Mouse (Mus musculus) forebrain, embryonic 11.5 days (tissue): Measurements from ENCODE around the gene Kit. TPM values are rescaled to one million over a fixed set of nuclear protein-coding genes. Genes with fewer than 3 reads are reported as not detected.

ENCODE experiments used
- ATAC-seq: fragments of 200-750 bp; cut with Nextera tagmentation; replicated peaks from 2 replicates; pipeline ENCODE4 v1.8.0; 2017; ENCODE audit warnings: moderate TSS enrichment; ENCODE audit not compliant: low FRiP score
- DNase-seq: peaks from one replicate; pipeline ENCODE4 v3.0.0-alpha.2; 2017; ENCODE audit warnings: low spot score
- H3K27ac ChIP-seq: fragments of 300-500 bp; sonication (generic); 2 replicates; pipeline ENCODE4 v1.5.1; 2014; ENCODE audit warnings: low read depth, low read length
- H3K27me3 ChIP-seq: fragments of 300-500 bp; sonication (generic); 2 replicates; pipeline ENCODE4 v1.6.1; 2014; ENCODE audit warnings: mild to moderate bottlenecking, low read length, mixed read lengths; ENCODE audit not compliant: control insufficient read depth, insufficient read depth
- H3K36me3 ChIP-seq: fragments of 300-500 bp; sonication (generic); 2 replicates; pipeline ENCODE4 v1.6.1; 2014; ENCODE audit warnings: mild to moderate bottlenecking, low read length, moderate library complexity, mixed read lengths; ENCODE audit not compliant: control insufficient read depth, insufficient read depth
- H3K4me1 ChIP-seq: fragments of 300-500 bp; sonication (generic); replicated peaks from 2 replicates; pipeline ENCODE4 v1.6.1; 2014; ENCODE audit warnings: low read length, mixed read lengths; ENCODE audit not compliant: control insufficient read depth, insufficient read depth
- H3K4me2 ChIP-seq: fragments of 300-500 bp; sonication (generic); 2 replicates; pipeline ENCODE4 v1.6.1; 2014; ENCODE audit warnings: low read depth, mild to moderate bottlenecking, low read length, moderate library complexity, mixed read lengths; ENCODE audit not compliant: severe bottlenecking
- H3K4me3 ChIP-seq: fragments of 300-500 bp; sonication (generic); 2 replicates; pipeline ENCODE4 v1.5.1; 2014; ENCODE audit warnings: low read depth, low read length
- H3K9ac ChIP-seq: fragments of 300-500 bp; sonication (generic); 2 replicates; pipeline ENCODE4 v1.6.1; 2014; ENCODE audit warnings: low read length
- H3K9me3 ChIP-seq: fragments of 300-500 bp; sonication (generic); 2 replicates; pipeline ENCODE4 v1.6.1; 2016; ENCODE audit warnings: low read length, mixed read lengths; ENCODE audit not compliant: control insufficient read depth
- WGBS: fragments of 180-500 bp; shearing (Covaris S2); extraction: QIAGEN DNeasy Blood & Tissue Kit; methylation state at CpG from one replicate; pipeline ENCODE4 v1.1.7; 2014; 5-methylcytosine and 5-hydroxymethylcytosine counted together
- polyA plus RNA-seq: library from polyadenylated mRNA; unstranded; fragments of >200 nt; fragmentation: Nextera tagmentation; extraction: Ambion mirVana; gene quantifications from 2 replicates; pipeline ENCODE4 v1.2.1, GENCODE M21; 2014

The Kit gene
- polyA plus RNA-seq, 1 experiment from 2014 or later = 22.9 TPM

DNA sequence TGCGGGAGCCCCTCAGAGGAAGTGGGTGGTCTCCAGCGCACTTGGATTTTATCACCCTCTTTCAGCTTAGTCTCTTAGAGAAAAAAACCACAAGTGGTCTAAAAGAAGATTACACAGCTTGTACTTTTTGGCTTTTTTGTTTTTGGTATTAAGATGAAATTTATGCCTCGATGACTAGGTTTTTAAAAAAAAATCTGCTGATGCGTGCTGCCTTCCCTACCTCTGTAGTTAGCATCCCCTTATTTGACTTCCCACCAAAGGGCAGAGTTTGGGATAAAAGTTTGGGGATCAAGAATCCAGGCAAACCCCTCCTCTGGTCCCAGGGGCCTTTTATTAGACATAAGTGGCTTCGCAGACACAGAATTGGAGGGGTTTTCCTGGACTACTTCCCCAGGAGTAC lies 4.5 kb downstream of the Kit start:
- Histone ChIP-seq H3K4me1 (peaks cover 8% of the 10 kb centered on the region), H3K36me3 (no peaks in the 10 kb centered on the region), H3K27me3 (peaks cover 11% of the 10 kb centered on the region; the same call in 1 of the 2 replicates), H3K9me3 (no peaks in the 10 kb centered on the region), H3K27ac (no peak overlapping the region), H3K9ac (no peak overlapping the region), H3K4me2 (no peak overlapping the region), H3K4me3 (no peak overlapping the region)
- DNase-seq = no peak
- no peak for ATAC-seq
- WGBS = 86% methylated on average over 5 of the region's 5 CpGs

DNA sequence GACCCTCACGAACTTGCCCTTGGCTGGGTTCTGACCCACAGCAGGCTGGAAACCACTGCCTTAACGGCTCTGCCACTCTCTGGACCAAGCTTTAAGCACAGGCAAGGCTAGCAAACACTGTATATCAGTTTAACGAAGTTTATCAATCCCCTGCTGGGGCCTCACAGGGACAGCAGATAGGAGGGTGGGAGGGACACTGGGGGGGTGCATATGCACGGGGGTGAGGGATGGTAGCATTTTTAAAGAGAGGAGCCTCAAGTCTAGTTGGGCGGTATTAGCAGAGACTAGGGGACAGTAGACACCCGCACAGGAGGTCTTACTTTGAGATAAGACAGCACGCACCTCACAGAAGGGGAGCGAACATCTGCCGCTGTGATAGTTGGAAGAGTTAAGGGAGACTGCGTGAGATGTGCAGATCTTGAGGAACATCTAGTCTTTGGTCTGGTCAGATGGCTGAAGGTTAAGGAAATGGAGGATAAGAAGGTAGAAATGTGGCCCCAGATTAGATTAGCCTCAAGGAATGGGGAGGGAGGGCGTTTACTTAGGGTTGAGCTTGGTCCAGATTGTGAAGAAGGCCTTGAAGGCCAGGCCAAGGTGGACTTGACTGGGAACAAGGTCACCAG lies 5.0 kb downstream of the Kit start:
- no peak overlapping the region for H3K27ac ChIP-seq
- no peaks in the 10 kb centered on the region for H3K9me3 ChIP-seq
- H3K4me2 ChIP-seq = no peak overlapping the region
- no peak overlapping the region for H3K9ac ChIP-seq
- WGBS = 80% methylated on average over 11 of the region's 11 CpGs
- peaks cover 8% of the 10 kb centered on the region for H3K4me1 ChIP-seq
- peaks cover 9% of the 10 kb centered on the region; the same call in 1 of the 2 replicates for H3K27me3 ChIP-seq
- H3K36me3 ChIP-seq = no peaks in the 10 kb centered on the region
- no peak for ATAC-seq
- no peak overlapping the region for H3K4me3 ChIP-seq
- no peak for DNase-seq

GRCm38 (mm10) chr5:75581926-75582325 lies 7.2 kb downstream of the Kit start:
- no peaks in the 10 kb centered on the region for H3K36me3 ChIP-seq
- no peak overlapping the region for H3K9ac ChIP-seq
- H3K27ac ChIP-seq = no peak overlapping the region
- no peak overlapping the region for H3K4me2 ChIP-seq
- H3K27me3 ChIP-seq = peaks cover 4% of the 10 kb centered on the region; the same call in 1 of the 2 replicates
- no peak for ATAC-seq
- no peaks in the 10 kb centered on the region for H3K9me3 ChIP-seq
- WGBS = 91% methylated on average over 7 of the region's 7 CpGs
- no peak for DNase-seq
- H3K4me1 ChIP-seq = no peaks in the 10 kb centered on the region
- no peak overlapping the region for H3K4me3 ChIP-seq

DNA sequence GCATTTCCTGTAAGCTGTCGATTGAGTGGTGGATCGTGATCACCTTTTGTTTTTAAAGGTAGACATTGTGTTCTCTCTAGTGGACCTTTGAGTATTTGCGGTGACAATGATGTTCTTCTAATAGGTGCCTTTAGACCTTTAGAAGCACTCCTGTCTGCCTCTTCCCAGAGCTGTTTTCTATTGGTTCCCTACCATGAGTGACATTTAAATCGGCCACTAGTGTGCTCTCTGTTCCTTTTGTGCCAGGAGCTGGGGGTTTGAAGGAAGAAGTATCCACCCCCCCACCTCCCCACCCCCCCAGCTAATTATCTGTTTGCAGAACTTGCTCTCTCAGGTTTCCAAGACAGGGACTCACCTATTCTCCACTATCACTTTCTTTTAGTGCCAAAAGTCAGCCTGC lies 13.1 kb downstream of the Kit start:
- Histone ChIP-seq H3K4me3 (no peak overlapping the region), H3K9me3 (no peaks in the 10 kb centered on the region), H3K27me3 (no peaks in the 10 kb centered on the region), H3K4me2 (no peak overlapping the region), H3K9ac (no peak overlapping the region), H3K36me3 (no peaks in the 10 kb centered on the region), H3K27ac (no peak overlapping the region), H3K4me1 (no peaks in the 10 kb centered on the region; the same call in 1 of the 2 replicates)
- DNase-seq = no peak
- ATAC-seq = no peak
- 95% methylated on average over 4 of the region's 4 CpGs for WGBS

DNA sequence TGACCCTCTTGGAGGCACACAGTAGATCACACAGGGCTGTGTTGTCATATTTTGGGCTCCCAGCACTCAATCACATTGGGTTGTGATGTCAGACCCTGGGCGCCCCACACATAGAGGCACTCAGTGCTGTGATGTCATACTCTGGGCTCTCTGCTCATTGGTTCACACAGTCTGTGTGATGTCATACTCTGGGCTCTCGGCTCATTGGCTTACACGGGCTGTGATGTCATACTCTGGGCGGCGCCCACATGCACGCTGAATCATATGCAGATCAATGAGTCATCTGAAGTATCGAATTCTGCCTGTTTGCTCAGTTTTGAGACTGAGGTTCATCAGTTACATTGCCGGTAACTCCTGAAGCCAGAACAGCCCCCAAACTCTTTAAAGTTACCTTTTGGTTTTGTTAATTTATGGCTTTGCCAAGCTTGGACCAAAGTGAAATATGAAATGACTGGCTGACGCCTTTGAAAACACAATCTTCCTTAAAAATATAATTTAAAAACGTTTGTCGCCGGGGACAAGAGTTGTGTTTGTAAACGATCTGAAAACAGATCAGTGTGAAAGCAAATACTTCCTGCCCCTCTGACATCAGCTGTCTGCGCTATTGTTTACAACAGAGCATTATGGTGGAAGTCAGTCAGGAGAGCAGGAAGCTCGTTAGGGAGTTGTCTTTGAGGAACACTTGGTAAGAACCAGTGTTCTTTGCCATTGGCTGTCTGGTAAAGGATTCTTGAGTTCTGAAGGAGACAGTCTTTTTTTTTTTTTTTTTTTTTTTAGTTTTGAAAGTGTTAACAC lies 15.0 kb downstream of the Kit start:
- Histone ChIP-seq H3K4me1 (no peaks in the 10 kb centered on the region; the same call in 1 of the 2 replicates), H3K9ac (no peak overlapping the region), H3K27me3 (no peaks in the 10 kb centered on the region; the same call in 1 of the 2 replicates), H3K4me3 (no peak overlapping the region), H3K4me2 (no peak overlapping the region), H3K36me3 (no peaks in the 10 kb centered on the region), H3K9me3 (no peaks in the 10 kb centered on the region), H3K27ac (no peak overlapping the region)
- 83% methylated on average over 15 of the region's 15 CpGs for WGBS
- DNase-seq (no peak), ATAC-seq (no peak)

GRCm38 (mm10) chr5:75590961-75591360 lies 16.2 kb downstream of the Kit start:
- H3K27ac ChIP-seq = no peak overlapping the region
- H3K9ac ChIP-seq = no peak overlapping the region
- WGBS = 26% methylated on average over 6 of the region's 6 CpGs
- H3K4me3 ChIP-seq = no peak overlapping the region
- no peak overlapping the region for H3K4me2 ChIP-seq
- no peaks in the 10 kb centered on the region for H3K36me3 ChIP-seq
- no peaks in the 10 kb centered on the region; the same call in 1 of the 2 replicates for H3K4me1 ChIP-seq
- ATAC-seq (no peak), DNase-seq (no peak)
- no peaks in the 10 kb centered on the region for H3K9me3 ChIP-seq
- H3K27me3 ChIP-seq = no peaks in the 10 kb centered on the region; the same call in 1 of the 2 replicates

- H3K27me3 ChIP-seq = no peaks in the 10 kb centered on the region; the same call in 1 of the 2 replicates
- H3K27ac ChIP-seq = no peak overlapping the region
Observed at GRCm38 (mm10) chr5:75591567-75591966, 16.9 kb downstream of the Kit start.

DNA sequence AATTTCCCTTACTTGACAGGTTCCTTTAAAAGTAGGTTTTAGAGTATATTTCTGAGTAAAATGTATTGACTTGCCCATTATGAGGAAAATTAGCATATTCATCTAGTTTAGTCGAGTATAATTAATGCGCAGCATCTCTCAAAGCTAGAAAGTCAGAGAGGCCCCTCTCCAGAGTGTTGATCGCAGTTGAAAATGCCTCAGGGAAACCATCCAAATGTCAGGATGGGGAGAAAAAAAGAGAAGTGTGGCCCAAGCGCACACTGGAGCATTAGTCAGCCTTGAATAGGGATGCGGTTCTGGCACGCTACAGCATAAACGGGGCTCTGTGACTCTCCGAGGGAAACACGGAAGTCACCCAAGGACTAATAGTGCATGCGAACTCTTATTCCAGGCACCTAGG lies 20.6 kb downstream of the Kit start:
- H3K9ac ChIP-seq = no peak overlapping the region
- H3K36me3 ChIP-seq = no peaks in the 10 kb centered on the region
- H3K27ac ChIP-seq = no peak overlapping the region
- 91% methylated on average over 10 of the region's 10 CpGs for WGBS
- no peaks in the 10 kb centered on the region for H3K9me3 ChIP-seq
- DNase-seq (no peak), ATAC-seq (no peak)
- H3K27me3 ChIP-seq = no peaks in the 10 kb centered on the region; the same call in 1 of the 2 replicates
- no peaks in the 10 kb centered on the region; the same call in 1 of the 2 replicates for H3K4me1 ChIP-seq
- no peak overlapping the region for H3K4me3 ChIP-seq
- no peak overlapping the region for H3K4me2 ChIP-seq

More at GRCm38 (mm10) chr5:75591567-75591966, 16.9 kb downstream of the Kit start:
- H3K36me3 ChIP-seq = no peaks in the 10 kb centered on the region
- WGBS = 72% methylated on average over 11 of the region's 11 CpGs
- no peak overlapping the region for H3K4me2 ChIP-seq
- no peak for DNase-seq
- H3K4me1 ChIP-seq = no peaks in the 10 kb centered on the region; the same call in 1 of the 2 replicates
- no peak overlapping the region for H3K4me3 ChIP-seq
- no peak overlapping the region for H3K9ac ChIP-seq
- ATAC-seq = no peak
- H3K9me3 ChIP-seq = no peaks in the 10 kb centered on the region
